Mouse (Mus musculus): ENCODE data around the gene Ccdc6. TPM values are rescaled to one million over a fixed set of nuclear protein-coding genes. Genes with fewer than 3 reads are reported as not detected.

Ccdc6 gene
- total and polyA plus RNA-seq, 3 experiments: 25.4 to 143 (median 42.0) TPM

GRCm38 (mm10) chr10:70063881-70064555 lies 32.9 kb upstream of the Ccdc6 start:
- TF ChIP-seq CHD1 (IDR thresholded peaks at IDR 0.05; ENCODE audit: low read depth, low read length) (no peak), GATA1 (IDR thresholded peaks at IDR 0.05; ENCODE audit: low read depth, low read length) (no peak), ETS1 (IDR thresholded peaks at IDR 0.05; ENCODE audit: low read depth, low read length) (no peak), NELFE (IDR thresholded peaks at IDR 0.05; ENCODE audit: low read depth, low read length) (no peak), HCFC1 (IDR thresholded peaks at IDR 0.05; ENCODE audit: low read depth, low read length) (no peak), GABPA (IDR thresholded peaks at IDR 0.05; ENCODE audit: low read depth, low read length) (no peak), MYB (IDR thresholded peaks at IDR 0.05; ENCODE audit: low read depth, low read length) (no peak), MEF2A (IDR thresholded peaks at IDR 0.05; ENCODE audit: extremely low read depth, insufficient replicate concordance, low read depth, low read length, poor library complexity, severe bottlenecking) (no peak), POLR2AphosphoS5 (IDR thresholded peaks at IDR 0.05; ENCODE audit: borderline replicate concordance, low read depth, low read length) (no peak), ZNF384 (IDR thresholded peaks at IDR 0.05; ENCODE audit: low read depth, low read length) (no peak), SIN3A (IDR thresholded peaks at IDR 0.05; ENCODE audit: low read length) (no peak), RAD21 (IDR thresholded peaks at IDR 0.05; ENCODE audit: low read depth, low read length) (no peak), SMC3 (IDR thresholded peaks at IDR 0.05; ENCODE audit: low read depth, low read length) (no peak), USF2 (IDR thresholded peaks at IDR 0.05; ENCODE audit: borderline replicate concordance in 1 of 2, insufficient read depth in 1 of 2, low read depth in 1 of 2, low read length in 2 of 2) (no peak)
- Histone ChIP-seq H3K9me3 (replicated peaks; ENCODE audit: insufficient read depth, low read length) (no peaks in the 10 kb centered on the region), H3K4me1 (ENCODE audit: control insufficient read depth in 1 of 2, insufficient read depth in 2 of 2, low read length in 2 of 2) (no peaks in the 10 kb centered on the region), H3K4me3 (ENCODE audit: control insufficient read depth in 1 of 2, insufficient read depth in 1 of 2, low read depth in 2 of 2, low read length in 2 of 2) (no peak overlapping the region), H3K9ac (ENCODE audit: control insufficient read depth, low read depth, low read length, poor library complexity, severe bottlenecking) (no peak overlapping the region), H3K27me3 (ENCODE audit: control insufficient read depth in 1 of 2, insufficient read depth in 2 of 2, low read length in 2 of 2) (no peaks in the 10 kb centered on the region), H3K27ac (ENCODE audit: control insufficient read depth, low read depth, low read length) (no peak overlapping the region), H3K36me3 (ENCODE audit: control insufficient read depth in 1 of 2, insufficient read depth in 2 of 2, low read length in 2 of 2) (no peaks in the 10 kb centered on the region), H3K79me2 (ENCODE audit: control insufficient read depth, insufficient read depth, low read length, poor library complexity) (no peaks in the 10 kb centered on the region)
- no peak for DNase-seq (ENCODE audit: low read depth, low spot score)

GRCm38 (mm10) chr10:70065191-70065590 lies 31.7 kb upstream of the Ccdc6 start:
- no peak for TF ChIP-seq ZNF384 (IDR thresholded peaks at IDR 0.05; ENCODE audit: low read depth, low read length)
- TF ChIP-seq GABPA (IDR thresholded peaks at IDR 0.05; ENCODE audit: low read depth, low read length): no peak
- TF ChIP-seq NRF1 (IDR thresholded peaks at IDR 0.05; ENCODE audit: insufficient read depth, low read depth, low read length, poor library complexity, severe bottlenecking): no peak
- no peak for TF ChIP-seq HCFC1 (IDR thresholded peaks at IDR 0.05; ENCODE audit: low read depth, low read length)
- no peak for TF ChIP-seq BHLHE40 (IDR thresholded peaks at IDR 0.05; ENCODE audit: borderline replicate concordance, low read depth, low read length)
- no peak for TF ChIP-seq KAT2A (conservative IDR thresholded peaks at IDR 0.05; ENCODE audit: low read depth, low read length)
- no peak for TF ChIP-seq ELF1 (IDR thresholded peaks at IDR 0.05; ENCODE audit: low read depth, low read length)
- TF ChIP-seq NELFE (IDR thresholded peaks at IDR 0.05; ENCODE audit: low read depth, low read length): no peak
- TF ChIP-seq ZKSCAN1 (IDR thresholded peaks at IDR 0.05; ENCODE audit: low read depth, low read length): no peak
- no peak for TF ChIP-seq UBTF (IDR thresholded peaks at IDR 0.05; ENCODE audit: borderline replicate concordance, insufficient read depth, low read depth, low read length)
- TF ChIP-seq CTCF (IDR thresholded peaks at IDR 0.05 in 2 of 3, conservative IDR thresholded peaks at IDR 0.05 in 1 of 3; ENCODE audit: control insufficient read depth in 1 of 3, insufficient read depth in 1 of 3, low read depth in 2 of 3, low read length in 3 of 3, poor library complexity in 1 of 3, severe bottlenecking in 1 of 3): no peak
- no peak overlapping the region for H3K4me3 ChIP-seq (ENCODE audit: control insufficient read depth in 1 of 2, insufficient read depth in 1 of 2, low read depth in 2 of 2, low read length in 2 of 2)
- no peak overlapping the region for H3K27ac ChIP-seq (ENCODE audit: control insufficient read depth, low read depth, low read length)

More at GRCm38 (mm10) chr10:70065191-70065590, 31.7 kb upstream of the Ccdc6 start:
- Histone ChIP-seq H3K4me1 (ENCODE audit: control insufficient read depth in 1 of 2, insufficient read depth in 2 of 2, low read length in 2 of 2) (no peaks in the 10 kb centered on the region), H3K9ac (ENCODE audit: control insufficient read depth, low read depth, low read length, poor library complexity, severe bottlenecking) (no peak overlapping the region), H3K79me2 (ENCODE audit: control insufficient read depth, insufficient read depth, low read length, poor library complexity) (no peaks in the 10 kb centered on the region), H3K9me3 (replicated peaks; ENCODE audit: insufficient read depth, low read length) (no peaks in the 10 kb centered on the region), H3K36me3 (ENCODE audit: control insufficient read depth in 1 of 2, insufficient read depth in 2 of 2, low read length in 2 of 2) (no peaks in the 10 kb centered on the region), H3K27me3 (ENCODE audit: control insufficient read depth in 1 of 2, insufficient read depth in 2 of 2, low read length in 2 of 2) (no peaks in the 10 kb centered on the region)
- DNase-seq (ENCODE audit: low read depth, low spot score): no peak
